Mouse (Mus musculus) frontal cortex, postnatal 25 days (tissue): Measurements from ENCODE around the gene Xrra1.
"Not testable (repeated sequence)": the region's sequence is repeated elsewhere in the genome, so short reads cannot be mapped to it uniquely, and the experiment has no call there.

Experiments used
- DNase-seq, 2 experiments: peaks; one replicate each; pipeline ENCODE4 v3.0.0; 2022; ENCODE audit warnings: low spot score in 2 of 2

Xrra1 gene

DNA sequence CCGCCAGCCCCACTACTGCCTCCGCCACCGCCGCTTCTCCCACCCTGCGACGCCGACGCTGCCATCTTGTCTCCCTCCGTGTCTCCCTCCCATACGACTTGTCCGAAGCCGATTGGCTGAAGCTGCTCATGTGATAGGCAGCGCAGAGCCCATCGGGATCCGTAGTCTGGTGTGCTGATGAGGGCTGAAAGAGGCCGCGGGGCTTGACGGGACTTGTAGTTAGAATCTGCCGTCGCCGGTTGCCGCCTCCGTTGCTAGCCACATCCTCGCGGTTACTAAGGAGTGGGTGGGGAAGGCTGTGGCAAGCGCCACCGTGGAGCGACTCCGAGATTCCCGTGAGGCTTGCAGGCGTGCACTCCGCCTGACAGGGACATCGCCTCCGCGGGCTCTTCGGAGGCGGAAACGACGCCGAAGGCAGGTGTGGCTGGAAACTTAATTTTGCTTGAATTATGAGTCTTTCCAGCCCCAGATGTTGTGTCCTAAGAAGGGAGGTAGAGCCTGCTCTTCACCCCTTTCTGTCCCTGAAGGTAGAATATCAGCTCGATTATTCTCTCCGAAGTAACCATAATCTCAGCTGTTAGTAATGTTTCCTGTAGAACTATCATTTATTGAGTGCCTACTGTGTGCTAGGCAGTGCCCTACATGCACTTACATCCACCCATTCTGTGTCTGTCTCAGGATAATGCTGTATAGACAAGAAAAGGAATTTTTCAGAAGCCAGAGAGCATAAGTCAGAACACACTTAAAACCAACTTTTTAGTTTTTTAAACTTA, at the start of gene Xrra1:
TSS of gene Xrra1 (plus strand) at position 304 of the 773 bp plus-strand sequence.
- peak; percentile 94 to 97 for DNase-seq

DNA sequence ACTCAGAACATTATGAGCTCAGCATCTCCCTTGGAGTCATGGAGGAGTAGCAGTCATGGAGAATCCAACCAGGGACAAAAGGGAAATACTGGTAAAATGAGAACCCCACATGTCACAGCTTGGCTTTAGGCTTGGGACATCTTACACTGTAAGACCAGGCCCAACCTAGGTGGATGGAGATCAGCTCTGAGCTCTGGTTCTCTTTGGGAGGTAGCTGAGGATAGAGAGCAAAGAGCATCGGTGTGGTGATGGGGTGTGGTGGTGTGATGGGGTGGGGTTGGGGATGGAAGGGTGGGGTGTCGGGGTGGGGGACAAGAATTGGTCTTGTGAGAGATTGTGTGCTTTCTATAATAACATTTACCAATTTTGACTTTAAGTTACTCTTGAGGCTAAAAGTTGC, 48.1 kb upstream of the Xrra1 start:
- DNase-seq: no peak

DNA sequence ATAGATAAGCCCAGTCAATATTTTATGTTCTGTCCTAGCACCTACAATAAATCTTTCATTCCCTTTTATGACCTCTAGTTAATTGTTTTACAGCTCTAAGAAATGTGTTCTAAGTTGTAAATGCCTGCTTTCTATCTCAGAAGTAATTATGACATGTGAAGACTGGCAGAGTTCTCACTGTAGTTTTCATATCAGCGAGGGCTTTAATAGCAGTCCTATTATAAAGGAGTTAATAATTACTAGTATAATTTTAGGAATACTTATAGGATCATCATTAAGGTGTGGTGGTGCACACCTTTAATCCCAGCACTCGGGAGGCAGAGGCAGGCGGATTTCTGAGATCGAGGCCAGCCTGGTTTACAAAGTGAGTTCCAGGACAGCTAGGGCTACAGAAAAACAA, 47.3 kb upstream of the Xrra1 start:
- DNase-seq: no peak

DNA sequence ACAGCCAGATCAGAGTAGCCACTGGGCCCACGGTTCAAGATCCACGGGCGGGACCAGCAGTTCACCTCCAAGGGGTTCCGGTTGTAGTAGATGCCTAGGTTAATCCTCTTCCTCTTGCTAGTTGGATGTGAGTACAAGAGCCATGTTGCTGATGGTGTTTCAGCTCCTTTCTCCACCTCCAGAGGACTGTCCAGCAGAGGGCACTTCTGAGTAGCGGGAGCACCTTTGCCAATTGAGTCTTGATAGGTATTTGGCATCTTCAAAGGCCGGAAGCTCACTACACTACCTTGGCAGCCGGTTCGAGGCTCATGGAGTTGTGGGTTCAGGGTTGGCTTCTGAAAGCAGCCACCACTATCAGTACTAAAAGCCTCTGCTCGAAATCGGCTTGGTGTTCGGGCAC, 45.5 kb upstream of the Xrra1 start:
- no peak for DNase-seq

DNA sequence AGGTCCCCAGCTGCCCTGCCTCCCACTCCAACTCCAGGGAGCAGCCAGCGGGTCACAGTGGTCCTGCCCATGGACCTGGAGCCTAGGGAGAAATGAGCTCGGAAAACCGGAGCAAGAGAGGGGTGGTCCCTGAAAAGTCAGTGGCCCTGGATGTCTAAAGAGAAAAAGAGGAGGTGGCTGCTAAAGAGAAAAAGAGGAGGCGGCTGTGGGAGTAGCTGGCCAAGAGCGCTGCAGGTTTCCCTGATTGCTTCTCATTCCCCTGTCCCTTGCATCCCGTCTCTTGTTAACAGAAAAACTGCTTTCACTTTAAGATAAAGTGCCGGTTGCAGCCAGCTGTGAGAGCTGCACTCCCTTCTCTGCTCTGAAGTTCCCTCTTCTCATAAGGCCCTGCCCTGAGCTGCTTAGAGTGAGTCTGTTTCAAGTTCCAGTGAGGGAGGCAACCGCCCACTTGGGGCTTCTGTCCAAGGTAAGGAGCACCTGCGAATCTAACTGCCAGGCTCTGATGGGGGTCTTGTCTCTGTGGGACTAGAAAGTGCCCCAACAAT, 40.7 kb upstream of the Xrra1 start:
- not testable (repeated sequence) for DNase-seq

DNA sequence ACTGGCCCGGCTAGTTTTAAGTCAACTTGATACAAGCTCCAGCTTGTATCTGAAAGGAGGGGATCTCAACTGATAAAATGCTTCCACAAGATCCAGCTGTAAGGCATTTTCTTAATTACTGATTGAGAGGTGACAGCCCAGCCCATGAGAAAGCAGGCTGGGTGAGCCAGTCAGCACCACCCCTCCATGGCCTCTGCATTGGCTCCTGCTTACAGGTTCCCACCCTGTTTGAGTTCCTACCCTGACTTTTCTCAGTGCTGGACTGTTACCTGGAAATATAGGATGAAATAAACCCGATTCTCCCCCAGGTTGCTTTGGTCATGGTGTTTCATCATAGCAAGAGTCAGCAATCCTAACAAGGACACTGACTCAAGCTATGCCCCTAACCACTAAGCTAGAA, 37.0 kb upstream of the Xrra1 start:
- no peak for DNase-seq

DNA sequence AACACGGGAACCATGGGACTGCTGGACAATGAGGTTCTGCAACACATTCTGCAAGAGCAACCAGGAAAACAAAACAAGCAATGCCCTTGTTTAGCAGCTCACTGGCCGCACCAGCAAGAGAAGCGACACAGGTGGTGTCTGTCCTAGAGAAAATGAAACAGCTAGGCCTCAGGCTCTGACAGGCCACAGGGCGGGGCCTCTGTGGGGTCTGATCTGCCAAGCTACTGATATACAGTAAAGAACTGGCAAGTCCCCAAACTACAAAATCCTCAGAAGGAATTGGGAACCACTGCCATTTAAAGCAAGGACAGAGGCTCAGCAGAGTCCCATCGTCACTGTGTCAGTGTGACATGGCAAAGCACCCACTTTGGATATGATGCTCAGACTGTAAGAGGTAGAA, 36.5 kb upstream of the Xrra1 start:
- no peak for DNase-seq

DNA sequence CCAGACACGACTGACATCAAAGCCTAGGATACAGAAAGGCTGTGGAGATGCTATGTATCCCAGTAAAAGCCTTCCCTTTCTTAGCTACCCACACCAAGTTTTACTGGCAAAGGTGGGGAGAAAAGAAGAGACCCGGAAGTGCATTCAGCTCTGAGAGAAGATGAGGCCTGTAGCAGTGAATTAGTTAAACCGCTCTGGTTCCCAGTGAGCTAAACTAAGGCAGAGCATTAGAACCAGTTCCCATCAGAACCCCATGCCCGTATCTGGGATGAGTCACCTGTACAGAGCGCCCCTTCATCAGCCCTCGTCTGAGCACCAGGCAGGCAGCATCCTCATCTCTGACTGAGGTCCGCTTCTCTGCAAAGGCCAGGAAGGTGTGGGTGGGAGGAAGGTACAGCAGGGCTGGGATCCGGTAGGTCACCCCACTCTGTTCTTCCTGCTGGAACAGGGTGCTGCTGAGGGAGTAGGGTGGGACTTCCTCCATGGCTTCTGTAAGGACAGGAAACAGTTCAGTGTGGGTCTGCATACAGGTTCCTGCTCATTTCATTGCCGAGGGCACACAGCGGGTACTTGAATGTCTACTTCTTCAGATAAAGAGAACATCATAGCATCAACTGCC, 35.8 kb upstream of the Xrra1 start:
- DNase-seq: no peak

DNA sequence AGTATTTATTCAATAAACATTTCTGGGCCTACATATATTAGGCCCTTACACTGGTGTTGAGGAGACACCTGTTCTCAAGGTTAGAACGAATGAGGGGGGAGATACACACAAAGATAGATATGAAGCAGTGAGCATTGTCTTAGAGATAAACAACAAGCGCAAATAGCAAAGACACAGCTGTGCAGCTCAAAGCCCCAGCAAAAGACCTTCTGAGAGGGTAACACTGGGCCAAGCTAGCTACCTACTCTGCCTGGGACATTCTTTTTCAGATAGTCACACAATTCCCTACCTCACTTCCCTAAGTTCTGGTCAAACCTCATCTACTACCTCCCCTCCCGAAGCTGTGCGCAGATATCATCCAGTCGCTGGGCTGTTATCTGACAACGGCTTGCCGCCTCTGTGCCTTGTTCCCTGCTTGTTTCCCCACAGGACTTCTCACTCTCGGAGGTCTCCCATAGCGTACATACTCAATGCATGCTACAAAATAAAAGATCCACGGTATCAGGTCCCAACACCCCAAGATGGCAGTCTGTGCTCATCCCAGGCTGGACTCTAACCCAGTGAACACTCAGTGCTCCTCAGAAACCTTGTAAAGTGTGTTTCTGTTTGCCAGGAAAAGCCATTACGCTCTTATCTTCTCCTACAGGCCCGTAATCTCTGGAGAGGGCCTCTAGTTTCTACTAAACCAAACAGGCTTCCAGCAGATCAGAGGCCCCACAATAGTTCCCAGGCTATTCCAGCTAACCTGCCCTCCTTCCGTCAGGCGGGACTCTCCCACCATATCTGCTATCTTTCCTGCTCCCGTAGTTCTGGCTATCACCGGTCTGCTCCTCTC, 34.0 kb upstream of the Xrra1 start:
- DNase-seq: no peak

DNA sequence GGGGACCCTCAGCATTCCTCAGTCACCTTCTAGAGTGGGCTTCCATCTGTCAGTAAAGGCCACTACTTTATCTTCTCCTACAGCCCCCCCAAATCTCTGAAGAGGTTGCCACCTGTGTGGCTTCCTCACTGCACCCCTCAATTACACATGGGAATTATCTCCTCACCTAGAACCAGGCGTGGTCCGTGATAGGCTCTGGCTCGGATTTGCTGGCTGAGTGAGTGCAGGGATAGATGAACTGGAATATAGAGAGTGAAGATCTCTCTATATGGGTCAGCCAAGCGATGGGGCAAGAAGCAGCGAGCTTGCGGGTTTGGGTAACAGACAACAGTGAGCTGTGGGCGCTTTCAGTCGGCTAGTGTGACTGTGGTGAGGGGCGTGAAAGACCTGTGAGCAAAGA, 33.4 kb upstream of the Xrra1 start:
- no peak for DNase-seq

DNA sequence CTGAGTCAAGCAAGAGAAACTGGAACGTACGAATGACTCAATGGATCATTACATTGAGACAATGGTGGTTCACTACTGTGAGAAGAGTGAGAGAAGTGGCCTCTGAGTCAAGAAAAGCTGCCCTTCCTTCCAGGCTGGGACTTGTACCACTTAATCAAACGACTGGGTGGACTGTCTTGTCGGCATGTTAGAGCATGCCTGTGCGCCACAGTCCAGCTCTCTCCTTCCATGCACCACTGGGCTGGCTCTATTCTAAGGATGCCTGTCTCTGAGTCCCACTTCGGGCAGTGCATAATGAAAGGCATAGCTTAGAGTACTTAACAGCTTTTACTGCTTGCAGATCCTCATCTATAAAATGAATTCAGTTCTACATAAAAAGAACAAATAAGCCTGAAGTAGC, 32.8 kb upstream of the Xrra1 start:
- no peak for DNase-seq

DNA sequence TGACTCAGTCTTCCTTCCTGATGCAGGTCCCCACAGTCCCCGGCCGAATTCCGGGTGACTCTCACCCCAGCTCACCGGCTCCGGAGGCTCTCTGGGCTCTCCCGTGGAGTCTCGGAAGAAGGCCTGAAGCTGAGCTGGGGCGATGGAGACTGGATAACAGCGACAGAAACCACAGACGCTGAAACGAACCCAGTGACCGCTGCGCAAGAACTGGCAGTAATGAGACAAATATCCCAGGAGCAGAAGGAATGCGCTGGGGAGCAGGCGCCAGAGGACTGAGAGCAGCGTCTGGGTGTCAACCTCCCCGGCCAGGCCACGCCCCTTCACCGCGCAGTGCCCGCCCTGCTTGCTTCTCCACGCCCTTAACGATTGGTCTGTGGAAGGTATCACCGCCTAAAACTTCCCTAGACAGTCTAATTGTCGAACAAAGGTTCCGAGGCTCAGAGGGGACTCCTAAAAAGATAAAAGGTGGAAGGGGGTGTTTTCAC, 30.8 kb upstream of the Xrra1 start, which contains the start of gene Neu3:
TSS of gene Neu3 (minus strand) at position 335 of the 488 bp plus-strand sequence.
- peak; percentile 70 to 83 for DNase-seq

DNA sequence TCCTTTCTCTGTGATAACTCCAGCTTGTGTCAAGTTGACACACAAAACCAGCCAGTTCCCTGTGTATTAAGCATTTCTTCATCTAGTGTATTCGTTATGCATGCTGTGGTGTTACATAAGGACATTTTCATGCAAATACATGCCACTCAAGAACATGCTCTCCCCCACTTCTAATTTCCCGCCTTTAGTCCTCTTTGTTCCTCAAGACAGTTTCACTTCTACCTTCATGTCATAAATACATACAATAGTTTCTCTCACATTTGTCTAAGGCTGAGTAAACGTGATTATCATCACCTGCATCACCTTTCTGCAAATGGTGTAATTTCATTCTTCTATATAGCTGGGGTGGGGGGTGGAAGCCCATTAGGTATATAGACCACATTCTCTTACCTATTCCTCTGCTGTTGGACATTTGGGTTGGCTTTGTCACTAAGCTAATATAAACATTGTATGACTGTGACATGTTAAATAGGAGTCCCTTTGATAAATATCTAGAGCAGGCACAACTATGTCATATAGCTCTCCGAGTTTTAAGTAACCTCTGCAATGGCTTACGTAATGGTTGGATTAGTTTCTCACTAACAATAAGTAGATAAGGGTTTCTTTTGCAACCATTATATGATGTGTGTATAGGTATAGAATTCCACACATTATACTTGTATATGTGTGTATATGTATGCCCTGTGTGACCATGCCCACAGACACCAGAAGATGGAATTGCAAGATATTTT, 25.6 kb upstream of the Xrra1 start:
- DNase-seq: no peak

DNA sequence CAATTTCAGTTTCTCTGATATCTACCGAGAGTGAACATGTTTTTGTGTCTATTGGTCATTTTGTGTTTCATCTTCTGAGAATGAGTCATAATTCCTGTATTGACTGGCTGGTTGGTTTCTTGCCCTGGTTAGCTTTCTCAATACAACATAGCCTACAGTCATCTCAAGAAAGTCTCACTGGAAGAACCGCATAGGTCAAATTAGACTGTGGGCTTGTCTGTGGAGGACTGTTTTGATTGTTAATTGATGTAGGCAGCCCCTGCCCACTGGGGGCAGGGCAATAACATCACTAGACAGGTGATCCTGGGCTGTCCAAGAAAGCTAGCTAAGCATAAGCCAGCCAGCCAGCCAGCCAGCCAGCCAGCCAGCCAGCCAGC, 25.1 kb upstream of the Xrra1 start:
- no peak for DNase-seq

DNA sequence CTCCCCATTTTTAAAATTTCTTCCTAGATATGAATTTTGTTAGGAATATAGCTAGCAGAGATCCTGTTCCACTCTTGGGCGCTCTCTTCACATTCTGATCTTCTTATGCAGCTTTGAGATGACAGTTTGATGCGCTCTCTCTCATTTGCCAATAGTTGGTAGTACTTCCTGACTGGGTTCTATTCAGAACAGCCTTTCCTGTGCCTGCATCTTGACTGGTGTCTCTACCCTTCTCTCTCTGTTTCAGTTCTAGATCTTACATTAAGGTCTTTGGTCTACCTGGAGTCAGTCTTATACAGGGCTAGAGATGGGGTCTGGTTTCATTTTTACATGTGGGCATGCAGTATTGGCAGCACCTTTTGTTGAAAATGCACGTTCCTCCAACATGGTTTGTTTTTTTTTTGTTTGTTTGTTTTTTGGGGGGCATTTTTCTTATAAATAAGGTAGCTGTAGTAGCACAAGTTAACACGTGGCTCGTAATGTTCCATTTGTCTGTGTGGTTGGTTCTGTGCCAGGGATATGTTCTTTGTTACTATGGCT, 24.5 kb upstream of the Xrra1 start:
- DNase-seq: no peak

DNA sequence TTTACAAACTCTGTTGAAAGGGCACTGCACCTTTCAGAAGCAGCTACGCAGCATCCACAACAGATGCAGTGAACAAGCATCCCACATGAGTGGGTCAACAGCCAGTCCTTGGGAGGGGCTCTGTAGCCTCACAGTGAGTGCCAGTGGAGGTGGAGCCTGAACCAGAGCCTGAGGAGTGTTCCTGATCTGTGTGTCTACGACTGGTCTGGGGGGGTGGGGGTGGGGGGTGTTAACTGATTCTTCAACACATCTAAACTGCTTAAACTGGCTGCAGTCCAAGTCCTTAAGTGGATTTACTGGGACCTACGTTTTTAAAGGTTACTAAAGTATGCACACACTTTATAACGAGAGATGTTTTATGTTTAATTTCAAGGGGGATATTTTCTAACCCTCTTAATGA, 22.1 kb upstream of the Xrra1 start:
- no peak for DNase-seq

DNA sequence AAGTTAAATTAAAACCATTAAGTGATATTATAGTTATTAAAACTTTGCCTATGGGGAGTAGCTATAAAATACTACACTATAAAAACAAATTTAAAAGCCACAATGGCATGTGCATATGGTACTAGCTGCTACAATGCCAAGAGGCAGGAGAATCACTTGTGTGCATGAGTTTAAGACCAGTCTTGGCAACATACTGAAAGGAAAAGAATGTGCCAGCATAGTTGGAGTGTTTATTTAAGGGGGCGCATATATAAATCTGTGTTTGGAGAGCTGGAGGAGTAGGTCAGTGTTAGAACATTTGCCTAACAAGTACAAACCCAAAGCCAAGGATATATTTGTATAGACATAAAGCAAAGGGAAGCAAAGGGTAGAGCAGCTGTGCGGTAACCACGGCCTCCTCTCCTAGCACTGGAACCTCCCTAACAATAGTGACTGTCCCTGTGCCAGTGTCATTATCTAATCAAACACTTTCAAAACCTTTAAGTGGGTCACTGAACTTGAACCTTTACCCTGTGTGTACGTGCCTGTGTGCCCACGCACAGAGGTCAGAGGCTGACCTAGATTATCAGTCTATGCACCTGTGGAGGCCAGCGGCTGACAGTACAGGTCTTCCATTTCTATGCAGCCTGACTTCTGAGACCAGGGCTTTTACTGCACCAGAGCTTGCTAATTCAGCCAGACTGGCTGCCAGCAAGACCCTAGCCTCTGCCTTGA, 21.4 kb upstream of the Xrra1 start:
- no peak for DNase-seq

DNA sequence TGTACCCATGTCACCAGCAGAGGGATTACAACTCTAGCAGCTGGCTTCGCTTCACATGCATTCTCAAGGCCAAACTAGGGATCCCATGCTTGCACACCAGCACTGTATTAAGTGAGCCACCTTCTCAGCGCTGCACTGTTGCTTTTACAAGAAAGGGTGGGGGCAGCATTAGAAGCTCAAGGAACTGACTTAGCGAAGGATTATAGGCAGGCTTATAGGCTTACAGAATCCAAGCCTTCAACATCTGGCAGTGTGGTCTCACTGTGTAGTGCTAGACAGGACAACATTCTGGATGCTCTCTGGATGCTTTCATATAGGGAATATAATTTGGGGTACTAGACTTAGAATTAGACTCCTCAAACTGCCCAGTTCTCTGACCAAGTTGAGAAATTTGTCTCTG, 20.7 kb upstream of the Xrra1 start:
- DNase-seq: no peak

DNA sequence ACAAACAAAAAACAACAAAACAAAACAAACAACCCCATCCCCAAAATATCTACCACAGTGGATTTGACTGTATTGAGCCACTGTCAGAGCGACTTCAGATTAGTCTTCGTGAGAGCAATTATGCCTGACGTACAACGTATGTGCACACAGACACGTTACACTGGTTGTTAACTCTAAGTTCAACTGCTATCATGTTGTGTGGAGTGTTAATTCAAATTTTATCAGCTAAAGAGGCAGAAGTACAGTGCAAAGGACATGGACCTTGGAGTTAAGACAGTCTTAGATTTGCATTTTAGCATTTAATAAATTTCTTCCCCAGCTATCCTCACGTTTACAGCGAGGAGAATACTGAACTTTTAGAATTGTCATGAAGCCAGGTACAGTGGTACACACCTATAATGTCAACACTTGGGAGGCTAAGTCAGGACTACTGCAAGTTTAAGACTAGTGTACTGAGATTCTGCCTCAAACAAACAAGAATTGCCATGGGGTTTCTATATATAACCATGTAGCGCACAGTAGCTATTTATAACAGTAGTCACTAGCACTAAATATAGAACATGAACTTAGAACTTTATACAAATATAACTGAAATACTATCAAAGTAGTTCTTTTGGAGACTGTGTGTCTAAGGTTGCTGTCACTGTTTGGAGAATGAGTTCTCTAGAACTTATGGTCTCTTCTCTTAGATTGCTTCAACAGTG, 13.2 kb upstream of the Xrra1 start:
- DNase-seq: no peak

DNA sequence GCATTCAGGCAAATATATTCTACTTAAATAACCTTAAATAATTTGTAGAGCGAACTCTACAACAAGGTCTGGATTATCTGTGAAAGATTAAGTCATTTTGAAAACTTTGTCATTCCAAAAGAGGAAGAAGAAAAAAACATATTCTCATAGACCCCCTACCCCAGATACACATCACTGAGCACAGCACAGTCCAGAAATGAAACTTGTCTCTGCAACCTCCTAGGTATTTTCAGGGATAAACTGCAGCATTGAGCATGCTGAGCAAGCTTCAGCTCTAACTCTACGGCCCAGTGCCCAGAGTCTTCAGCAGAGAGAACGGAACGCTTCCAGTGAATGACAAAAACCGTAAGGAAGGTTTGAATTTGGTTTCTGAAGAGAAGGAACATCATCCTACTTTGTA, 8.4 kb upstream of the Xrra1 start:
- DNase-seq: no peak
